Mouse (Mus musculus): ENCODE measurements at regions not wholly inside any gene's neighbourhood (a gene's known extent, or its start where the extent isn't known, plus 50 kb on each side); places are given as distances from the start of the nearest gene placed in this dataset.

- Histone ChIP-seq H3K36me3 (no peaks in the 10 kb centered on the region), H3K4me3 (no peak overlapping the region), H3K9me3 (no peaks in the 10 kb centered on the region), H3K4me1 (peaks cover 10% of the 10 kb centered on the region; the same call in 1 of the 2 replicates), H3K27me3 (ENCODE audit: insufficient read depth, poor library complexity, severe bottlenecking) (no peaks in the 10 kb centered on the region), H3K27ac (no peak overlapping the region)
- no peak for DNase-seq (ENCODE audit: low spot score)
- WGBS: 82% methylated on average over 7 of the region's 7 CpGs
Measured at GRCm38 (mm10) chr13:46222031-46222430, 51.5 kb upstream of the Stmnd1 start.

GRCm38 (mm10) chr13:46218101-46218701 is 55.3 kb upstream of the Stmnd1 start:
- H3K36me3 ChIP-seq: no peaks in the 10 kb centered on the region
- H3K27ac ChIP-seq: no peak overlapping the region
- no peak for DNase-seq (ENCODE audit: low spot score)
- 80% methylated on average over 20 of the region's 20 CpGs for WGBS
- H3K27me3 ChIP-seq (ENCODE audit: insufficient read depth, poor library complexity, severe bottlenecking): no peaks in the 10 kb centered on the region
- no peaks in the 10 kb centered on the region for H3K9me3 ChIP-seq
- H3K4me1 ChIP-seq: 0 out of 2 replicates have a peak, but pooled peaks cover 8% of the 10 kb centered on the region
- H3K4me3 ChIP-seq: no peak overlapping the region

DNA sequence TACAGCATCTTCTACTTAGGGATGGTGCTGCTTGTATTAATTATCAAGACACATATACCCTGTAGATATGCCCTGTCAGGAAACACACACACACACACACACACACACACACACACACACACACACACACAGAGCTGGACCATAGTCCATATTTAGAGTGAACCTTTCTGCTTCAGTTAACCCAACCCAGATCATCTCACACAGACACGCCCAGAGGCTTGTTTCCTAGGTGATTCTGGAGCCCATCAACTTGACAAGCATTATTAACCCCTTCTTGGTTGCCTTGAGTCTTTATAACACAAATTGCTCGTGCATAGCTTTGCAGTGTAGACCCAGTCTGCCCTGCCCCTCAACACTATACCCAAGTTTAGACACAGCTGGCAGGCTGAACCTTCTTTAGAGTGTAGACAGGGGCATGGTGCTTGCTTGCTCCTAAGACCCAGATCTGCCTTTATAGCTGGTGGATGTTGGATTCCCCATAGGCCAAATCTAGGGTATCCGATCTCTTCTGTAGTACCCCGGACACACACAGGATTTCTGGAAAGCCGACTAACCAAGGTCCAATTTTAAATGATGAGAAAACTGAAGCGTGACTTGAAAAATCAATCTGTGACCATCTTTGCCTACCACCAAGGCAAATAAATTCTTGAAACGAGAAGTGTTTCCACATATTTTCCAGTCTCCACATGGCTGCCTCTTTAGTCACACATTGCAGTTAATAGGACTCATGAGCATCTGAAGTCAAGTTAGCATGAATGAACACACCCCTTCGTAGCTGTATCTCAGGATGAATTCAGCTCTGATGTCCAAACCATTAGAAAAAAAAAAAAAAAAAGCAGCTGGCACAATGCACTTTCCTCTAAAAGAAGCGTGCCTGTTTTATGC is 56.3 kb upstream of the Stmnd1 start:
- 76% methylated on average over 9 of the region's 9 CpGs for WGBS
- no peak overlapping the region for H3K4me3 ChIP-seq
- no peaks in the 10 kb centered on the region for H3K9me3 ChIP-seq
- H3K27ac ChIP-seq: no peak overlapping the region
- 0 out of 2 replicates have a peak, but pooled peaks cover 8% of the 10 kb centered on the region for H3K4me1 ChIP-seq
- H3K27me3 ChIP-seq (ENCODE audit: insufficient read depth, poor library complexity, severe bottlenecking): no peaks in the 10 kb centered on the region
- no peak for DNase-seq (ENCODE audit: low spot score)
- H3K36me3 ChIP-seq: no peaks in the 10 kb centered on the region

DNA sequence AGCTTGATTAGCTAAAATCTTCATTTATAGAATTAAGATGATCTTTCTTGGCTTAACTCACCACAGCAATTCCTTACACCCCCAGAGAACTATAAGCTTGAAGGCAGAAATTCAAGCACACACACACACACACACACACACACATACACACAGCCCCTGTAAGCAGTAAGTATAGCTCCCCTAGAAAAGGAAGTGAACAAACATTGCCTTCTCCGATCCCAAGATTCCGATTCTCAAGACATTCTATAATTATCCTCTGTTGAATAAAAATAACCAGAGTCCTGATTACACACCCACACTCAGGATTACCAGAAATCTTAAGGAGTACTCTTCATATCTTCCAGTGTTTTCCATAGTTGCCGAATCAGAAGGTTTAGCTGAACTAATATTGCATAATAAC is 70.0 kb upstream of the Stmnd1 start:
- H3K9me3 ChIP-seq: no peaks in the 10 kb centered on the region
- no peaks in the 10 kb centered on the region for H3K36me3 ChIP-seq
- H3K4me1 ChIP-seq: no peaks in the 10 kb centered on the region
- WGBS: 74% methylated on average over 3 of the region's 3 CpGs
- no peak for DNase-seq (ENCODE audit: low spot score)
- H3K27me3 ChIP-seq (ENCODE audit: insufficient read depth, poor library complexity, severe bottlenecking): no peaks in the 10 kb centered on the region
- no peak overlapping the region for H3K27ac ChIP-seq
- no peak overlapping the region for H3K4me3 ChIP-seq

- no peaks in the 10 kb centered on the region for H3K27me3 ChIP-seq (ENCODE audit: insufficient read depth, poor library complexity, severe bottlenecking)
- DNase-seq (ENCODE audit: low spot score): no peak
- no peaks in the 10 kb centered on the region for H3K9me3 ChIP-seq
- H3K4me1 ChIP-seq: no peaks in the 10 kb centered on the region
- no peaks in the 10 kb centered on the region for H3K36me3 ChIP-seq
- no peak overlapping the region for H3K4me3 ChIP-seq
- 90% methylated on average over 6 of the region's 6 CpGs for WGBS
- H3K27ac ChIP-seq: no peak overlapping the region
Measured at GRCm38 (mm10) chr13:46202586-46202985, 70.9 kb upstream of the Stmnd1 start.

DNA sequence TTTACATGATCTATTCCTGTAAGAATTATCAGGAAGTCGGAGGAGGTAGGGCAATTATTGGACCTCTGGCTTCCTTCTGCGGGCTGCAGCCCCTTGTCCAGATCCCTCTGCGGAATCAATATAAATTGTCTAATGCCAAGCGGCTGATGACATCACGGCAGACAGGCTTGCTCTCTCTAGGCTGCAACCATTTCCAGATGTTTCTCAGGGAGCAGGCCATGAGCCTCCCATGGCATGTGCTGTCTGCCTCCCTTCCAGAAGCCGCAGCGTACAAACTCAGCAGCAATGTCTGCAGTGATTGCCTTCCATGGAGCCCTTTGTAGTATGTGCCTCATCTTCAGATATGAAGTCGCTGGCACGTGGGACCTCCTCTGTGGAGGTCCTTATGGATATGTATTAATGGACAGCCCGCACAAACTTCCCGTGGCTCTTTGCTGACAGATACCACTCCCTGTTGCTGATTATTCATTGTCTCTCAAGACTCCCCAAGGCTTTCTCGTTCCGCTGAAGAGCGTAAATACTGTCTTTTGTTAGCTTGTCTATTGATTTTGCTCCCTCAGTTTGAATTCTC is 72.4 kb upstream of the Stmnd1 start:
- 84% methylated on average over 14 of the region's 14 CpGs for WGBS
- Histone ChIP-seq H3K4me1 (no peaks in the 10 kb centered on the region), H3K27ac (no peak overlapping the region), H3K9me3 (no peaks in the 10 kb centered on the region), H3K27me3 (ENCODE audit: insufficient read depth, poor library complexity, severe bottlenecking) (no peaks in the 10 kb centered on the region), H3K36me3 (no peaks in the 10 kb centered on the region), H3K4me3 (no peak overlapping the region)
- no peak for DNase-seq (ENCODE audit: low spot score)

DNA sequence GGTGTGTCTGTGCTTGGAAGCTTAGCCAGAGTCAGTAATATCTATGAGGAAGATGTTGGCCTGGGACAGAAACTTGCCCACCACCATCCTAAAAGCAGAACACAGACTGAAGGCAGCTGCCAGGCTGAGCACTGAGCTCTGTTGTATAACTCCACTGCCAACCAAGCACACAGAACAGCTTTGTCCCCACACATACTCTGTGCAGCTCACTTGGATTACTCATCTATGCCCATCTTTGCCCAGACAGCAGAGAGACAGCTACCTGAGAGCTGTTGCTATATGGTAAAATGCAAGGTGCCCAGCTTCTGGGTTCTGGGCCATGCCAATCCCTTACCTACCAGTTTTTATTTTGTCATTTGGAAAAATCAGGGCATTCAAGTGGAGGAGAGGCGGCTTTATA is 80.4 kb upstream of the Stmnd1 start:
- 83% methylated on average over 1 of the region's 1 CpGs for WGBS
- no peaks in the 10 kb centered on the region for H3K9me3 ChIP-seq
- H3K4me1 ChIP-seq: no peaks in the 10 kb centered on the region

DNA sequence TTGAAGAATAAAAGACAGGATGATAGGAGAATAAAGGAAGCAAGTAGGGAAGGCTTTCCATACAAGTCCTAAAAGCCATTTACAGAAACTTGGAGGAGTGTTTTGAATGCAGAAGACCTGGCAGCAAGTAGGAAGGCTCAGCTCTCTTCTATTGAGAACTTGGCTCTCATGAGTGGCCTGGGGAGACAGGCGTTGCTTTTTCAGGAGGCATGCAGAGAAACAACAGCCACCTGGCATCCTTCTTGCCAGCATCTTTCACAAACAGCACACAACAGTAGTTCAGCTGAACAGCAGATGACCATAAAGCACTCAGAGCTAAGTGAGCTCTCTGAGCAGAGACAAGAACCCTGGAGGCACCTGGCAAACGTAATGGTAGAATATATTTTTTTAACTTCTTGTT is 83.8 kb upstream of the Stmnd1 start:
- Histone ChIP-seq H3K9me3 (no peaks in the 10 kb centered on the region), H3K4me1 (no peaks in the 10 kb centered on the region), H3K27ac (no peak overlapping the region), H3K4me3 (no peak overlapping the region), H3K27me3 (ENCODE audit: insufficient read depth, poor library complexity, severe bottlenecking) (no peaks in the 10 kb centered on the region), H3K36me3 (no peaks in the 10 kb centered on the region)
- WGBS: 77% methylated on average over 2 of the region's 2 CpGs
- no peak for DNase-seq (ENCODE audit: low spot score)

More for the DNA sequence above, 80.4 kb upstream of the Stmnd1 start:
- DNase-seq (ENCODE audit: low spot score): no peak
- no peak overlapping the region for H3K4me3 ChIP-seq
- H3K27me3 ChIP-seq (ENCODE audit: insufficient read depth, poor library complexity, severe bottlenecking): no peaks in the 10 kb centered on the region
- H3K27ac ChIP-seq: no peak overlapping the region
- no peaks in the 10 kb centered on the region for H3K36me3 ChIP-seq

DNA sequence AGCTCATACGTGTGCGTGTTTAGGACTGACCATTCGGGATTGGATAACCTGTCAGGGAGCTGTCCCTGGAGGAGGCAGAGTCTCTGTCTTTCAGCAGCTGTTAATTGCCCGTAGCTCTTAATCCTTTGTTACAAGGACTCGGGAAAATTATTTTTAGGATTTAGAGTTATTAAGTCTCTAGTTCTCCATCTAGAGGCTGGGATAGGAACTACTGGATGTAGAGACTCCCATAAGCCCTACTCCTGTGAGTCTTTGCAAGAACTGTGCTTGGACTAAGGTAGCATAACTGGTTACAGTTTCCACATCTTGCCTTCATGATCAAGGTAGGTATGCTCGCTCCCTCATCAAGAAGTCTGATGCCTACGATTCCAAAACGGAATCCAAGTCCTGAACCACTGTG is 90.7 kb upstream of the Stmnd1 start:
- WGBS: 75% methylated on average over 8 of the region's 8 CpGs
- no peak overlapping the region for H3K4me3 ChIP-seq
- no peaks in the 10 kb centered on the region for H3K9me3 ChIP-seq
- H3K4me1 ChIP-seq: no peaks in the 10 kb centered on the region
- H3K36me3 ChIP-seq: no peaks in the 10 kb centered on the region
- DNase-seq (ENCODE audit: low spot score): no peak
- H3K27ac ChIP-seq: no peak overlapping the region
- no peaks in the 10 kb centered on the region for H3K27me3 ChIP-seq (ENCODE audit: insufficient read depth, poor library complexity, severe bottlenecking)

DNA sequence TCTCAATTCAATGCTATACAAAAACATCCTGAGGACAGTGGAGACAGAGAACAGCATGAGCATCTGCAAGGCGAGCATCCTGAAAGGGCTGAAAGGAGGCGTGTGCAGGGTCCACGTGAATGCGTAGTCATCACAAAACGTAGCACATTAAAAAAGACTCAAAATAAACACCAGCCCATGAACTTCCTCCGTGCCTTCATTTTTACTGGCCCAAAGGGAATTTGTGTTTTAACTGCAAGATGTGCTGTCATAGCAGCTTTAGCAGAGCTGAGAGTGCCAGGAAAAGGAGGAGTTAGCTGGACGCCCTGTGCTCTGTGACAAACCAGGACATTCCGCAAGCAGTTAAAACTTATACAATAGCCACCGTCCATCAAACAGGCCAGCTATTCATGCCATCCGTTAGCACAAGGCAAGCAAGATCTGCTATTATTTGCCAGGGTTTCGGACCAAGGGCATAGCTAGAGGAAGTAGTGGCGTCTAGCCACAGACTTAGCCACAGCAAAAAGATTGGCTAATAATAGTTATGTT is 92.9 kb upstream of the Stmnd1 start:
- no peak for DNase-seq (ENCODE audit: low spot score)
- H3K4me1 ChIP-seq: no peaks in the 10 kb centered on the region
- H3K27ac ChIP-seq: no peak overlapping the region
- H3K27me3 ChIP-seq (ENCODE audit: insufficient read depth, poor library complexity, severe bottlenecking): no peaks in the 10 kb centered on the region
- H3K9me3 ChIP-seq: no peaks in the 10 kb centered on the region
- WGBS: 72% methylated on average over 12 of the region's 12 CpGs
- no peak overlapping the region for H3K4me3 ChIP-seq
- H3K36me3 ChIP-seq: no peaks in the 10 kb centered on the region

DNA sequence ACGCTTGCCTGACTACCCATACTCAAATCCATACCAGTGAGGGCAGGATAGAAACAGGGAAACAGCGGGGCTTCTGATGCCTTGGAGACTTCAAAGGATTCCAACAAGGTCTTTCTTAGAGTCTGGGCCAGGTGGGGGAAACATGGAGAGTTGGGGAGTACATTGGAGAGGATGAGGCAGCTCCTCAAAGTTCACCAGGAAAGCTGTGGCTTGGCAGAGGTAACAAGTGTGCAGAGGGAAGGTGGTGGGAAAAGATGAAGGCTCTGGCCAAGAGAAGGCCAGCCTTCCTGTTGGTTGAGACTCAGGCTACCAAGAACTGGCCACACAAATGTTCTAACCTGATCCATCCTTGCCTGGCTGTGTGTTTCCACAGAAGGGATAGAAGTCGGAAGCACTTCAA is 93.6 kb upstream of the Stmnd1 start:
- Histone ChIP-seq H3K36me3 (no peaks in the 10 kb centered on the region), H3K9me3 (no peaks in the 10 kb centered on the region), H3K27ac (no peak overlapping the region), H3K27me3 (ENCODE audit: insufficient read depth, poor library complexity, severe bottlenecking) (no peaks in the 10 kb centered on the region), H3K4me1 (no peaks in the 10 kb centered on the region), H3K4me3 (no peak overlapping the region)
- DNase-seq (ENCODE audit: low spot score): no peak
- 85% methylated on average over 3 of the region's 3 CpGs for WGBS

- Histone ChIP-seq H3K36me3 (no peaks in the 10 kb centered on the region), H3K27me3 (ENCODE audit: insufficient read depth, poor library complexity, severe bottlenecking) (no peaks in the 10 kb centered on the region), H3K27ac (no peak overlapping the region), H3K4me1 (no peaks in the 10 kb centered on the region), H3K9me3 (no peaks in the 10 kb centered on the region), H3K4me3 (no peak overlapping the region)
- DNase-seq (ENCODE audit: low spot score): no peak
- 65% methylated on average over 8 of the region's 8 CpGs for WGBS
Measured at GRCm38 (mm10) chr13:46173103-46173502, 100.4 kb upstream of the Stmnd1 start.

GRCm38 (mm10) chr13:46162025-46162374 is 111.5 kb upstream of the Stmnd1 start:
- Histone ChIP-seq H3K36me3 (no peaks in the 10 kb centered on the region), H3K4me3 (peak overlapping the region; percentile 27), H3K9me3 (no peaks in the 10 kb centered on the region), H3K4me1 (peaks cover 9% of the 10 kb centered on the region; the same call in 1 of the 2 replicates), H3K27ac (no peak overlapping the region), H3K27me3 (ENCODE audit: insufficient read depth, poor library complexity, severe bottlenecking) (no peaks in the 10 kb centered on the region)
- DNase-seq (ENCODE audit: low spot score): peak; percentile 87
- WGBS: 5% methylated on average over 10 of the region's 10 CpGs

All from heart, embryonic 10.5 days (tissue).